Mouse (Mus musculus) adrenal gland, postnatal 0 days (tissue): ENCODE results near the gene Tgm3. TPM values are rescaled to one million over a fixed set of nuclear protein-coding genes. Genes with fewer than 3 reads are reported as not detected.

ENCODE experiments used
- microRNA-seq: library from miRNA; unstranded; fragments of <30 nt; microRNA quantifications from one replicate; pipeline ENCODE4, GENCODE M21; 2016; ENCODE audit warnings: borderline replicate concordance; ENCODE audit not compliant: insufficient number of aligned reads
- polyA plus RNA-seq: library from polyadenylated mRNA; unstranded; fragments of >200 nt; fragmentation: Nextera tagmentation; extraction: Ambion mirVana; gene quantifications from 2 replicates; pipeline ENCODE4 v1.2.1, GENCODE M21; 2015

Tgm3 gene
- 0.06 TPM in 1 of 2 replicates, not detected in the other for polyA plus RNA-seq

DNA sequence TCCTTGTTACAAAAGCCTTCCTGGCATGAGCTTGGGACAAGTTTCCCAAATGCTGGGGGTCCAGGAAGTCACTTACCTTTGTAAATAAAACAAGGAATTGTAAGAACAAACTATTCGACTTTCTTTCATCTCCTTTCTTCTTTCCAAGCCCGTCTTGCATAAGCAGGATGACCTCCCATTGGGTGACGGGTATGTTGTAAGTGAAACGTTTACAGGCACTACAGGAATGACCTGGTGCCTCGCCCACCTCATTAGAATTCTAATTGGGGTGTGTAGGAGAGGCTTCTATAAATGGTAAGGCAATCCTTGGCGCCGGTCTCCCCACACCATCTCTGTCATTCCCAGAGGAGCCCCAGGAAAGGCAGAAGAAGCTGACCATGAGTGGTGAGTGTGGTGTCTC lies at the start of gene Tgm3:
Gene Tgm3, plus strand, starts transcription at position 324 of the 400 bp plus-strand sequence.

Small RNA genes within 50 kb of the gene (microRNA-seq; reads per million reads assigned to microRNA genes)
- not detected for gene Mir6339

Other genes with a start within 250 kb of the Tgm3 start
- 3.9 and 5.7 TPM in 2 replicates for gene Stk35, start 211.8 kb upstream of the Tgm3 start, polyA plus RNA-seq
- gene Tgm6, start 100.1 kb downstream of the Tgm3 start, polyA plus RNA-seq: 0.06 TPM in 1 of 2 replicates, not detected in the other
- gene Snrpb, start 167.1 kb downstream of the Tgm3 start, polyA plus RNA-seq: 329 and 360 TPM in 2 replicates
- gene Tmc2, start 182.8 kb downstream of the Tgm3 start, polyA plus RNA-seq: not detected in 2 replicates